Mouse (Mus musculus) bone marrow, adult 2 months (tissue): Measurements from ENCODE around the gene Best1. TPM values are rescaled to one million over a fixed set of nuclear protein-coding genes. Genes with fewer than 3 reads are reported as not detected.

Experiments used
- H3K27ac ChIP-seq: fragments of 200-500 bp; 2 replicates; pipeline ENCODE4 v1.5.1; 2012; ENCODE audit warnings: low read depth, mild to moderate bottlenecking, control low read depth, inconsistent platforms, low read length; ENCODE audit not compliant: control insufficient read depth, poor library complexity, insufficient read depth
- H3K4me1 ChIP-seq: fragments of 200-500 bp; 2 replicates; pipeline ENCODE4 v1.6.1; 2011; ENCODE audit warnings: low read length; ENCODE audit not compliant: control insufficient read depth, insufficient read depth
- H3K4me3 ChIP-seq: fragments of 200-500 bp; replicated peaks from 2 replicates; pipeline ENCODE3; 2011; ENCODE audit warnings: mild to moderate bottlenecking, low read depth, low read length, control low read depth; ENCODE audit not compliant: control insufficient read depth
- CTCF ChIP-seq: fragments of 200-500 bp; IDR thresholded peaks from 2 replicates; pipeline ENCODE4 v1.5.1; 2011; ENCODE audit warnings: low read length, control low read depth; ENCODE audit not compliant: control insufficient read depth, insufficient read depth
- POLR2A ChIP-seq: fragments of 200-500 bp; IDR thresholded peaks from 2 replicates; pipeline ENCODE4 v1.6.1; 2011; ENCODE audit warnings: low read depth, mild to moderate bottlenecking, control low read depth, low read length, borderline replicate concordance; ENCODE audit not compliant: control insufficient read depth
- WGBS: fragments of 180-500 bp; shearing (Covaris S2); methylation state at CpG from one replicate; pipeline ENCODE4 v1.1.7; 2018; 5-methylcytosine and 5-hydroxymethylcytosine counted together
- polyA plus RNA-seq: library from polyadenylated mRNA; stranded (reverse); fragments of >200 nt; gene quantifications from 2 replicates; pipeline ENCODE4 v1.2.4, GENCODE M21; 2011; ENCODE audit warnings: low replicate concordance; ENCODE audit not compliant: missing spikeins, insufficient read depth, insufficient read length

Gene Best1
- polyA plus RNA-seq, 1 experiment, result not detected

GRCm38 (mm10) chr19:9954055-9954810, 47.2 kb downstream of the Best1 start:
- 19% methylated on average over 7 of the region's 7 CpGs for WGBS
- TF ChIP-seq POLR2A (no peak), CTCF (no peak)
- Histone ChIP-seq H3K27ac (peak overlapping the region; percentile 73), H3K4me1 (peaks cover 4% of the 10 kb centered on the region; the same call in 1 of the 2 replicates), H3K4me3 (no peak overlapping the region)

- H3K4me1 ChIP-seq, result peaks cover 4% of the 10 kb centered on the region; the same call in 1 of the 2 replicates
- H3K27ac ChIP-seq, result no peak overlapping the region
- no peak overlapping the region for H3K4me3 ChIP-seq
- no peak for TF ChIP-seq CTCF
- TF ChIP-seq POLR2A, result no peak
- WGBS, result 69% methylated on average over 3 of the region's 3 CpGs
Observed at GRCm38 (mm10) chr19:9952912-9953311, 48.5 kb downstream of the Best1 start.

GRCm38 (mm10) chr19:9952390-9952789, 49.0 kb downstream of the Best1 start:
- Histone ChIP-seq H3K4me3 (no peak overlapping the region), H3K27ac (no peak overlapping the region), H3K4me1 (peaks cover 4% of the 10 kb centered on the region; the same call in 1 of the 2 replicates)
- WGBS, result 34% methylated on average over 3 of the region's 3 CpGs
- TF ChIP-seq POLR2A (no peak), CTCF (no peak)

GRCm38 (mm10) chr19:9946986-9947385, 54.4 kb downstream of the Best1 start:
- Histone ChIP-seq H3K4me1 (peaks cover 6% of the 10 kb centered on the region), H3K4me3 (no peak overlapping the region), H3K27ac (no peak overlapping the region)
- 88% methylated on average over 3 of the region's 3 CpGs for WGBS
- no peak for TF ChIP-seq CTCF
- no peak for TF ChIP-seq POLR2A

GRCm38 (mm10) chr19:9945800-9946564, 55.5 kb downstream of the Best1 start:
- Histone ChIP-seq H3K4me1 (peaks cover 6% of the 10 kb centered on the region), H3K27ac (no peak overlapping the region), H3K4me3 (no peak overlapping the region)
- TF ChIP-seq CTCF (no peak), POLR2A (no peak)
- 80% methylated on average over 8 of the region's 8 CpGs for whole genome bisulfite sequencing

- peak overlapping the region; percentile 90 for H3K27ac ChIP-seq
- WGBS, result 43% methylated on average over 10 of the region's 10 CpGs
Observed at GRCm38 (mm10) chr19:9942539-9943533, 58.6 kb downstream of the Best1 start.

GRCm38 (mm10) chr19:9941809-9942208, 59.6 kb downstream of the Best1 start:
- no peak overlapping the region for H3K27ac ChIP-seq
- TF ChIP-seq CTCF, result no peak
- no peak for TF ChIP-seq POLR2A

More at GRCm38 (mm10) chr19:9942539-9943533, 58.6 kb downstream of the Best1 start:
- Histone ChIP-seq H3K4me3 (no peak overlapping the region), H3K4me1 (peaks cover 12% of the 10 kb centered on the region)
- TF ChIP-seq POLR2A (no peak), CTCF (no peak)

GRCm38 (mm10) chr19:9940903-9941302, 60.5 kb downstream of the Best1 start:
- 81% methylated on average over 4 of the region's 4 CpGs for WGBS
- H3K4me1 ChIP-seq, result peaks cover 16% of the 10 kb centered on the region

More at GRCm38 (mm10) chr19:9941809-9942208, 59.6 kb downstream of the Best1 start:
- Histone ChIP-seq H3K4me1 (peaks cover 15% of the 10 kb centered on the region), H3K4me3 (no peak overlapping the region)
- 67% methylated on average over 1 of the region's 1 CpGs for WGBS

More at GRCm38 (mm10) chr19:9940903-9941302, 60.5 kb downstream of the Best1 start:
- H3K4me3 ChIP-seq, result no peak overlapping the region
- TF ChIP-seq CTCF (no peak), POLR2A (no peak)
- no peak overlapping the region for H3K27ac ChIP-seq
